Mouse (Mus musculus) kidney, adult 2 months (tissue): Measurements from ENCODE around the gene Adh5. TPM values are rescaled to one million over a fixed set of nuclear protein-coding genes. Genes with fewer than 3 reads are reported as not detected.

ENCODE experiments used
- DNase-seq: peaks from one replicate; pipeline ENCODE4 v3.0.0; 2021
- H3K27ac ChIP-seq: fragments of 200-500 bp; 2 replicates; pipeline ENCODE4 v1.5.1; 2012; ENCODE audit warnings: low read depth, low read length, control low read depth, inconsistent platforms; ENCODE audit not compliant: insufficient read depth
- H3K27me3 ChIP-seq: fragments of 200-500 bp; replicated peaks from 2 replicates; pipeline ENCODE4 v1.6.1; 2012; ENCODE audit warnings: mild to moderate bottlenecking, moderate library complexity, low read length, inconsistent platforms; ENCODE audit not compliant: control insufficient read depth, insufficient read depth
- H3K36me3 ChIP-seq: fragments of 200-500 bp; 2 replicates; pipeline ENCODE4 v1.6.1; 2012; ENCODE audit warnings: mild to moderate bottlenecking, moderate library complexity, low read length, inconsistent platforms; ENCODE audit not compliant: control insufficient read depth, insufficient read depth
- H3K4me1 ChIP-seq: fragments of 200-500 bp; 2 replicates; pipeline ENCODE4 v1.6.1; 2011; ENCODE audit warnings: low read length; ENCODE audit not compliant: control insufficient read depth, insufficient read depth
- H3K4me3 ChIP-seq: fragments of 200-500 bp; 2 replicates; pipeline ENCODE4 v1.5.1; 2011; ENCODE audit warnings: mild to moderate bottlenecking, low read depth, low read length, control low read depth; ENCODE audit not compliant: insufficient read depth
- CTCF ChIP-seq: fragments of 200-500 bp; conservative IDR thresholded peaks from 2 replicates; pipeline ENCODE4 v1.5.1; 2011; ENCODE audit warnings: low read depth, mild to moderate bottlenecking, control low read depth, low read length, moderate library complexity, mixed read lengths; ENCODE audit not compliant: insufficient read depth, insufficient read length
- POLR2A ChIP-seq: fragments of 200-500 bp; IDR thresholded peaks from one replicate; pipeline ENCODE4 v1.6.1; 2011; ENCODE audit warnings: low read depth, low read length, control low read depth
- WGBS: fragments of 180-500 bp; shearing (Covaris S2); methylation state at CpG from one replicate; pipeline ENCODE4 v1.1.7; 2018; 5-methylcytosine and 5-hydroxymethylcytosine counted together
- polyA plus RNA-seq: library from polyadenylated mRNA; depleted of rRNA; stranded (reverse); fragments of >200 nt; gene quantifications from 2 replicates; pipeline ENCODE4 v1.2.3, GENCODE M21; 2012; rRNA removed

Gene Adh5
- polyA plus RNA-seq, 1 experiment = 107 TPM

DNA sequence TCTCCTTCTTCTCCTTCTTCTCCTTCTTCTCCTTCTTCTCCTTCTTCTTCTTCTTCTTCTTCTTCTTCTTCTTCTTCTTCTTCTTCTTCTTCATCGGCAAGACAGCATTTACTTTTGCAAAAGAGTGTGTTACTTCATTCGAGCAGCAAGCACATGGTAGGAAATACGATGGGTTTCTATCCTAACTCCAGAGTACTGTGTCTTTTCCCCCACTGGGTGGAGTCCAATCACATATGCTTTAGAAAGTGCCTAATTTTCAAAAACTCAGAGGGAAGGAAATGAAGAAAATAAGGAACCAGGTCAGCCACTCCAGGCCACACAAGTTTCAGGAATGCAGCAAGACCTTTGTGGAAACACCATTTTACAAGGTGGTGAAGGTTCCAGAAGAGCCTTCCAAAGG, 50.8 kb downstream of the Adh5 start:
- WGBS = 77% methylated on average over 3 of the region's 3 CpGs
- Histone ChIP-seq H3K36me3 (no peaks in the 10 kb centered on the region), H3K27ac (no peak overlapping the region), H3K4me3 (no peak overlapping the region), H3K4me1 (no peaks in the 10 kb centered on the region), H3K27me3 (no peaks in the 10 kb centered on the region)
- DNase-seq = no peak
- TF ChIP-seq POLR2A = no peak
- no peak for TF ChIP-seq CTCF

DNA sequence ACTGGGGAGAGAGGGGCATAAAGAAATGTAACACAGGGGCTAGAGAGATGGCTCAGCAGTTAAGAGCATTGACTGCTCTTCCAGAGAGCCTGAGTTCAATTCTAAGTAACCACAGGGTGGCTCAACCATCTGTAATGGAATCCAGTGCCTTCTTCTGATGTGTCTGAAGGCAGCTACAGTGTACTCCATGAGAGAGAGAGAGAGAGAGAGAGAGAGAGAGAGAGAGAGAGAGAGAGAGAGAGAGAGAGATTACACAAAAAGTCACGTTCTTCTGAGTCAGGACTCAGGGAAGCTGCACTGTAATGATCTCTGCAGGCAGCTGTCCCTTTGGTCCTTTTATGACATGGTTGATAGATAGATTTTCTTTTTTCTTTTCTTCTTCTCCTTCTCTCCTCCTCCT, 51.7 kb downstream of the Adh5 start:
- Histone ChIP-seq H3K36me3 (no peaks in the 10 kb centered on the region), H3K4me3 (no peak overlapping the region), H3K4me1 (no peaks in the 10 kb centered on the region), H3K27ac (no peak overlapping the region), H3K27me3 (no peaks in the 10 kb centered on the region)
- TF ChIP-seq POLR2A (no peak), CTCF (no peak)
- WGBS = 53% methylated on average over 1 of the region's 1 CpGs
- no peak for DNase-seq

DNA sequence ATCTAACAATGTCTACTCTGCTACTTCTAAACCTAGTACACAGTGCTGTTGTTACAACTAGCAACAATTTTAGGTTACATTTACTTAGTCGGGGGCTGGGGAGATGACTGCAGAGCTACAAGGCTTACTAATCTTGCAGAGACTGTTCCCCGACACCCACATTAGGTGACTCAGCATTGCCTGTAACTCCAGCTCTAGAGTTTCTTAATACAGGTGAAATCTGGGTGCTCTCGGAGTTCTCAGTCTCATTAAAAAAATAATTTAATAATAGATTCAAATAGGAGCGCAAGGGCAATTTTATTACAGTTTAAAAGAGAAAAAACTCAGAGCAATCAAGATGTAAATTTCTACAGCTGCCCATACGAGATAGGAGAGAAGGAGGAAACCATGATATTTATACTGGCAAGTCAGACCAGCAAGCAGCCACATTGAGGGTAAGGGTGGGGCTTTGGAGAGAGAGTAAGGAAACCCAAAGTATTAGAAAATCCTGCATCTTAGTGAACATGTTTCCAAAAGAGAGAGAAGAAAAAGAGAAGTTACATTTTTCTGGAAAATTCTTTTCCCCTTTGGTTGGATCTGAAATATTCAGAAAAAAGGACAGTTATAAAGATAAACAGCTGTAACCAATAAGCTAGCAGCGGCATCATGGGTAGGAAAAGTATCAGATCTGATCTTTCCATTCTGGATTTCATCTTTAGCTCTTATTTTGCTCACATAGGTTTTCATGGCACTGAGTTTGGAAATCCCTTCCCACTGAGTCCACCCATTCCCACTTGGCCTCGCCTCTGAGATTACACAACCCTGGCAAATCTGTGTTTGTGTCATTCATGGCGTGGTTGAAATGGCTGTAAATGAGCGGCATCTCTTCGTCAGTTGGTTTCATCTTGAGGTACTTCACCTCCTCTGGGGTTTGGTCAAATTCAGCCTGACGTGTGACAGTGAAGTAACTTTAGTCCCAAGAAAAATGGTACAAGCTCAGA, 52.6 kb downstream of the Adh5 start:
- no peaks in the 10 kb centered on the region for H3K4me1 ChIP-seq
- no peak overlapping the region for H3K4me3 ChIP-seq
- 77% methylated on average over 11 of the region's 11 CpGs for WGBS
- no peak overlapping the region for H3K27ac ChIP-seq
- TF ChIP-seq CTCF = no peak
- TF ChIP-seq POLR2A = no peak
- peak; percentile 2 for DNase-seq
- H3K36me3 ChIP-seq = no peaks in the 10 kb centered on the region
- no peaks in the 10 kb centered on the region for H3K27me3 ChIP-seq

DNA sequence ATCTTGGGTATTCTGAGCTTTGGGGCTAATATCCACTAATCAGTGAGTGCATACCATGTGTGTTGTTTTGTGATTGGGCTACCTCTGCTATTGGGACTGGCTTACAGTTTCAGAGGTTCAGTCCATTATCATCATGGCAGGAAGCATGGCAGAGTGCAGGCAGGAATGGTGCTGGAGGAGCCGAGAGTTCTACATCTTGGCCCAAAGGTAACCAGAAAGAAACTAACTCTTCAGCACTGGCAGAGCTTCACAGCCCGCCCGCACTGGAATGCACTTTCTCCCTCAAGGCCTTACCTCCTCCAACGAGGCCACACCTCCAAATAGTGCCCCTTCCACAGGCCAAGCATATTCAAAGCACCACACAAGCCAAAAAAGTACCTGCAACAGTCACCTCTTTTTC, 55.8 kb downstream of the Adh5 start:
- WGBS = 55% methylated on average over 4 of the region's 4 CpGs
- DNase-seq = no peak
- TF ChIP-seq CTCF (no peak), POLR2A (no peak)
- Histone ChIP-seq H3K27ac (no peak overlapping the region), H3K36me3 (no peaks in the 10 kb centered on the region), H3K27me3 (no peaks in the 10 kb centered on the region; the same call in 1 of the 2 replicates), H3K4me3 (no peak overlapping the region), H3K4me1 (no peaks in the 10 kb centered on the region)

DNA sequence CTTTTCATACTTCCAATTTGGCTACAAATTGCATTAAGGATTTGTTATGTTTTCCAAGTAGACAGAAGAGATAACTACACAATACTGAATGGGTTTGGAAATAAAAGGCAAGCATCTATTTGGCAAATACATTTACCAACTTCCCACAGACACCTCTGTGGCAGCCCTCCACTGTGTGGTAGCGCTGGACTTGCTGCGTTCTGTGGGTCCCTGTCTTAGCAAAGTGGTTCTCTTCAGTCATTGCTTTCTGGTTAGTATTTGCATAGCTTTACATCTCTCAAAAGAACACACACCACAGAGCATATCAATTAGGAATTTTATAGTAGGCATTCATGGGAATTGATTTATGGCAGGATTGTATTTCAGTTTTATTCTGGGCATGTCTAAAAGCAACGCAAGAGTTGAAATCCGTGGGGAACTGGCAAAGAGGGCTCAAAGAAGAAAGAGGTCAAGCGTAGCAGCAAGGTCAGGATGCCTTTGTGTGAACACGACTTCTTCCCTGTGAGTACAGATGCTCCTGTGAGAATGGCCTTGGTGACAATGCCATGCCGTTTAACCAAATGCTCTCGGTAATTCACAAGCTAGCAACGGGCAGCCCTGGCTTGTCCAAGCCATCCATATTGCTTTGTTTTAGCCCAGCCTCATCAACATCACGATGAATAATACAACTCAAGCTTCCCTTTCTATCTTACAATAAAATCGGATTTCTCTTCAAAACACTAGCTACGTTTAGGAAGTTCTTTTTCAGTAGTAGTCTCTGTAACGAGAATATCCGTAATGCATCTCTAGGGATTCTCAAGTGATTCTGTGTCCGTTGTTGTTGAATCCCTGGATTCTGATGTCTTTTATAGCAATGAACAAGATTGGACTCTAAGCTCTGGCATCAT, 57.2 kb downstream of the Adh5 start:
- H3K27ac ChIP-seq = no peak overlapping the region
- WGBS = 48% methylated on average over 15 of the region's 15 CpGs
- DNase-seq = no peak
- H3K4me1 ChIP-seq = no peaks in the 10 kb centered on the region
- H3K36me3 ChIP-seq = no peaks in the 10 kb centered on the region
- no peaks in the 10 kb centered on the region; the same call in 1 of the 2 replicates for H3K27me3 ChIP-seq
- H3K4me3 ChIP-seq = no peak overlapping the region
- TF ChIP-seq CTCF (no peak), POLR2A (no peak)

DNA sequence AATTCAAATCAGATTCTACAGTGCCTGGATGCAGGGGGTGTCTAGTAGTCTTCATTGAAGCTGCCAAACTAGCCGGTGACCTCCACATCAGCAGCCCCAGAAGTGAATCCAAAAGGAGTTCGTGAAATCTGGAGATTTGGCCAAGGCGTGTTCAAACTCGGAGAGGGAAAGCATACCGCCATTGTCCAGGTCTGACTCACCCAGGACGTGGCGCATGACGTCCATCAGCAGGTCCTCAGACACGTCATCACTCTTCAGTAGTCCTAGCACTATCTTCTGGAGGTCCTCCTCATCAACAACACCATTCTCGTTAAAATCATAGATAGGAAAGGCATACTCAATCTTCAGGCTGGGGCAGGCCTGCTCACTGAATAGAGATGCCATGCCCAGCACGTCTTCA, 60.9 kb downstream of the Adh5 start:
- no peaks in the 10 kb centered on the region for H3K4me1 ChIP-seq
- 89% methylated on average over 11 of the region's 11 CpGs for WGBS
- H3K27ac ChIP-seq = no peak overlapping the region
- H3K27me3 ChIP-seq = no peaks in the 10 kb centered on the region; the same call in 1 of the 2 replicates
- H3K36me3 ChIP-seq = no peaks in the 10 kb centered on the region
- H3K4me3 ChIP-seq = no peak overlapping the region
- no peak for TF ChIP-seq CTCF
- no peak for TF ChIP-seq POLR2A
- no peak for DNase-seq

Other genes starting within 250 kb of the Adh5 start
- 0.31 TPM in 1 of 2 replicates, not detected in the other for gene 4930579F01Rik, start 249.3 kb upstream of the Adh5 start, polyA plus RNA-seq
- gene Adh7, start 225.3 kb upstream of the Adh5 start, polyA plus RNA-seq = 0.25 and 0.29 TPM in 2 replicates
- 251 and 256 TPM in 2 replicates for gene Adh1, start 182.1 kb upstream of the Adh5 start, polyA plus RNA-seq
- 0.07 and 0.23 TPM in 2 replicates for gene Adh6a, start 129.8 kb upstream of the Adh5 start, polyA plus RNA-seq
- gene Adh6b, start 101.3 kb upstream of the Adh5 start, polyA plus RNA-seq = 0.05 and 0.11 TPM in 2 replicates
- gene Adh4, start 27.6 kb upstream of the Adh5 start, polyA plus RNA-seq = 0.08 and 0.31 TPM in 2 replicates
- gene Metap1, start 46.4 kb downstream of the Adh5 start, polyA plus RNA-seq = 19.9 and 22.6 TPM in 2 replicates
- gene Eif4e, start 83.1 kb downstream of the Adh5 start, polyA plus RNA-seq = 17.5 and 33.6 TPM in 2 replicates